26 mouse cellular contexts compared by ENCODE assay signal in the genomic region with DNA sequence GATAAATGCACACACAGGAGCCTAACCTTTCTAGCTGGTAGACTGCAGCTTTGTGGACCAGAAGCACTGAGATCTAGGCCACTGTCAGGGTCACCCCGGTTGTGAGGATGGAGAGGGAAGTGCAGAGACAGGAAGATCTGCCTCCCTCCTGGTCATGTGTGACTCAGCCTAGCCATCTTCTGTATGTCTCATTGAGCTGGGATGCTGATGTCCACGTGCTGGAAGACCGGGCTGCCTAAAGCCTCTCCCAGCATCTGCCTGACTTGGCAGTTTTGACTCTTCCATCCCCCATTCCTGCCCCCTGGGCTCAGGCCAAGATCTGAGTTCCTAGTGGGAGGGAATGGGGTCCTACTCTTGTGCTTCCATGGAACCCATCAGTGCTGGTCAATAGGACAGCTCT.
DNase-seq lines count a peak whose midpoint lies in the region; ATAC-seq lines count a peak whose summit lies in the region.
"Had no signal": no experiment of that assay in that cellular context is flagged by ENCODE, and none has a peak within 500 bp of the region (broad histone marks: within the 10 kb centered on the region; RNA-seq: fewer than 3 reads in every experiment).

No protein-coding gene starts in this region.

- no peak for ATAC-seq in kidney, embryonic 16.5 days (ENCODE audit: low FRiP score, low TSS enrichment)
- ATAC-seq in midbrain, embryonic 11.5 days (ENCODE audit: low FRiP score) = no peak
- ATAC-seq in midbrain, embryonic 13.5 days = no peak
- ATAC-seq: activated CD4-positive, CD25-positive, alpha-beta regulatory T cell, adult 4 months; CD4-positive, CD25-positive, alpha-beta regulatory T cell, adult 4 months; forebrain, embryonic 13.5 days; forebrain, embryonic 15.5 days; forebrain, postnatal 0 days had no signal

- H3K27ac ChIP-seq in kidney, embryonic 16.5 days (ENCODE audit: low read length) = peak overlapping the region; percentile 94; the same call in 1 of the 2 replicates
- H3K27ac ChIP-seq in midbrain, embryonic 11.5 days (ENCODE audit: low read depth, low read length) = no peak overlapping the region
- no peak overlapping the region for H3K27ac ChIP-seq in midbrain, embryonic 13.5 days
- H3K27ac ChIP-seq: embryonic facial prominence, embryonic 10.5 days; embryonic facial prominence, embryonic 12.5 days; forebrain, embryonic 15.5 days had no signal

- no peaks in the 10 kb centered on the region for H3K36me3 ChIP-seq in kidney, embryonic 16.5 days (ENCODE audit: insufficient read depth, low read length)
- H3K36me3 ChIP-seq in midbrain, embryonic 11.5 days (ENCODE audit: control insufficient read depth, insufficient read depth, low read length) = no peaks in the 10 kb centered on the region
- no peaks in the 10 kb centered on the region for H3K36me3 ChIP-seq in midbrain, embryonic 13.5 days
- H3K36me3 ChIP-seq: embryonic facial prominence, embryonic 10.5 days; embryonic facial prominence, embryonic 12.5 days; forebrain, embryonic 15.5 days; G1E had no signal

- no peak overlapping the region for H3K4me2 ChIP-seq in kidney, embryonic 16.5 days (replicated peaks; ENCODE audit: low read depth, low read length)
- H3K4me2 ChIP-seq in midbrain, embryonic 11.5 days = no peak overlapping the region
- no peak overlapping the region for H3K4me2 ChIP-seq in midbrain, embryonic 13.5 days (replicated peaks)
- H3K4me2 ChIP-seq: embryonic facial prominence, embryonic 12.5 days; forebrain, embryonic 13.5 days; forebrain, embryonic 15.5 days had no signal

- WGBS in kidney, embryonic 16.5 days = 71% methylated on average over 3 of the region's 3 CpGs
- 81% methylated on average over 3 of the region's 3 CpGs for WGBS in midbrain, embryonic 11.5 days
- 79% methylated on average over 3 of the region's 3 CpGs for WGBS in midbrain, embryonic 13.5 days

- no peak overlapping the region for H3K9ac ChIP-seq in kidney, embryonic 16.5 days (replicated peaks; ENCODE audit: low read length)
- no peak overlapping the region for H3K9ac ChIP-seq in midbrain, embryonic 11.5 days (ENCODE audit: low read length)
- no peak overlapping the region for H3K9ac ChIP-seq in midbrain, embryonic 13.5 days (replicated peaks)
- H3K9ac ChIP-seq: embryonic facial prominence, embryonic 12.5 days; forebrain, embryonic 13.5 days; forebrain, embryonic 15.5 days; forebrain, postnatal 0 days had no signal

- no peak for DNase-seq in kidney, postnatal 25 days
- peak; percentile 49 for DNase-seq in midbrain, embryonic 11.5 days (ENCODE audit: low spot score, missing footprints)
- DNase-seq in 3T3-L1 (ENCODE audit: low read depth, low spot score) = peak; percentile 62
- peak; percentile 50 for DNase-seq in NIH3T3 (ENCODE audit: low read depth)
- DNase-seq in thymus, adult 18-20 months = no peak
- DNase-seq in liver = no peak
- DNase-seq: adrenal gland, adult 8-10 months; adrenal gland, postnatal 14 days; adrenal gland, postnatal 36 days; B cell, adult 2 months; cerebellum, adult 11-12 months; cerebellum, adult 2 months; cerebellum, adult 9-10 months; cerebellum, postnatal 10 days; cerebellum, postnatal 25 days; forebrain, postnatal 0 days had no signal

- H3K4me3 ChIP-seq in kidney, embryonic 16.5 days (ENCODE audit: low read length) = no peak overlapping the region
- H3K4me3 ChIP-seq in midbrain, embryonic 11.5 days (ENCODE audit: low read depth, low read length) = no peak overlapping the region
- no peak overlapping the region for H3K4me3 ChIP-seq in midbrain, embryonic 13.5 days (replicated peaks)
- H3K4me3 ChIP-seq: embryonic facial prominence, embryonic 10.5 days; embryonic facial prominence, embryonic 12.5 days; forebrain, embryonic 13.5 days; forebrain, embryonic 15.5 days had no signal

- no peaks in the 10 kb centered on the region for H3K27me3 ChIP-seq in kidney, embryonic 16.5 days (ENCODE audit: insufficient read depth, low read length)
- H3K27me3 ChIP-seq in midbrain, embryonic 11.5 days (ENCODE audit: control insufficient read depth, insufficient read depth, low read length) = no peaks in the 10 kb centered on the region; the same call in 1 of the 2 replicates
- H3K27me3 ChIP-seq in midbrain, embryonic 13.5 days = peaks cover 13% of the 10 kb centered on the region
- H3K27me3 ChIP-seq: CH12.LX had no signal

- H3K9me3 ChIP-seq in kidney, embryonic 16.5 days (ENCODE audit: low read length) = no peaks in the 10 kb centered on the region
- no peaks in the 10 kb centered on the region for H3K9me3 ChIP-seq in midbrain, embryonic 11.5 days (ENCODE audit: control insufficient read depth, low read length)
- H3K9me3 ChIP-seq in midbrain, embryonic 13.5 days = no peaks in the 10 kb centered on the region
- H3K9me3 ChIP-seq: embryonic facial prominence, embryonic 10.5 days; embryonic facial prominence, embryonic 12.5 days; forebrain, embryonic 13.5 days; forebrain, embryonic 15.5 days had no signal

- peaks cover 43% of the 10 kb centered on the region for H3K4me1 ChIP-seq in kidney, embryonic 16.5 days (ENCODE audit: insufficient read depth, low read length)
- H3K4me1 ChIP-seq in midbrain, embryonic 11.5 days (ENCODE audit: control insufficient read depth, insufficient read depth, low read length) = no peaks in the 10 kb centered on the region
- H3K4me1 ChIP-seq in midbrain, embryonic 13.5 days (replicated peaks) = peaks cover 22% of the 10 kb centered on the region

Comparison
In these comparisons a context has a peak if more than half of its experiments do, and no peak if none do; other contexts are left out.
1. DNase-seq: peak in midbrain, embryonic 11.5 days (single experiment), 3T3-L1 (single experiment) and NIH3T3 (single experiment); none in kidney, postnatal 25 days (0 of 2), thymus, adult 18-20 months (0 of 2) and liver (single experiment).